Mouse (Mus musculus): ENCODE measurements around the gene H2-DMa. TPM values are rescaled to one million over a fixed set of nuclear protein-coding genes. Genes with fewer than 3 reads are reported as not detected.

The H2-DMa gene
- total RNA-seq, 2 experiments from 2014 or later = 3.7 to 4.5 TPM

- no peak for DNase-seq (ENCODE audit: low spot score)
- intact Hi-C loops (cut with DNase I) = loop anchor here (10.0 kb wide), 1 partner anchor 463 kb away; the partner anchor contains the start of gene Gpsm3
These were observed 2.5 kb downstream of the H2-DMa start for GRCm38 (mm10) chr17:34121879-34122187.

- intact Hi-C loops (cut with DNase I) = loop anchor here (10.0 kb wide), 1 partner anchor 462 kb away; the partner anchor contains the start of gene Gpsm3
- DNase-seq (ENCODE audit: low spot score) = peak; percentile 96
These were observed 3.0 kb downstream of the H2-DMa start, which contains the start of gene Brd2 for GRCm38 (mm10) chr17:34122188-34122984. Gene Brd2 (minus strand): TSS chr17:34122634.

- DNase-seq (ENCODE audit: low spot score) = no peak
- intact Hi-C loops (cut with DNase I) = loop anchor here (10.0 kb wide), 1 partner anchor 462 kb away; the partner anchor contains the start of gene Gpsm3
These were observed 3.8 kb downstream of the H2-DMa start for GRCm38 (mm10) chr17:34123111-34123510.

- no peak for DNase-seq (ENCODE audit: low spot score)
These were observed 4.2 kb downstream of the H2-DMa start for GRCm38 (mm10) chr17:34123518-34123917.

GRCm38 (mm10) chr17:34124649-34125048, 5.3 kb downstream of the H2-DMa start:
- intact Hi-C loops (cut with DNase I) = loop anchor here (10.0 kb wide), 1 partner anchor 460 kb away; the partner anchor contains the start of gene Gpsm3
- no peak for DNase-seq (ENCODE audit: low spot score)

More at GRCm38 (mm10) chr17:34123518-34123917, 4.2 kb downstream of the H2-DMa start:
- intact Hi-C loops (cut with DNase I) = loop anchor here (10.0 kb wide), 1 partner anchor 461 kb away; the partner anchor contains the start of gene Gpsm3

GRCm38 (mm10) chr17:34126826-34127420, 7.6 kb downstream of the H2-DMa start:
- DNase-seq (ENCODE audit: low spot score) = no peak
- intact Hi-C loops (cut with DNase I) = loop anchor here (10.0 kb wide), 1 partner anchor 458 kb away; the partner anchor contains the start of gene Gpsm3

GRCm38 (mm10) chr17:34127475-34127874, 8.1 kb downstream of the H2-DMa start:
- DNase-seq (ENCODE audit: low spot score) = peak; percentile 23
- intact Hi-C loops (cut with DNase I) = loop anchor here (10.0 kb wide), 1 partner anchor 457 kb away; the partner anchor contains the start of gene Gpsm3

GRCm38 (mm10) chr17:34128264-34128937, 9.1 kb downstream of the H2-DMa start:
- intact Hi-C loops (cut with DNase I) = loop anchor here (10.0 kb wide), 1 partner anchor 456 kb away; the partner anchor contains the start of gene Gpsm3
- no peak for DNase-seq (ENCODE audit: low spot score)

- intact Hi-C loops (cut with DNase I) = loop anchor here (10.0 kb wide), 1 partner anchor 456 kb away; the partner anchor contains the start of gene Gpsm3
These were observed 9.8 kb downstream of the H2-DMa start for GRCm38 (mm10) chr17:34128944-34129791.

GRCm38 (mm10) chr17:34130073-34130947, 11.0 kb downstream of the H2-DMa start:
- no peak for DNase-seq (ENCODE audit: low spot score)
- intact Hi-C loops (cut with DNase I) = no loop called here

More at GRCm38 (mm10) chr17:34128944-34129791, 9.8 kb downstream of the H2-DMa start:
- no peak for DNase-seq (ENCODE audit: low spot score)

GRCm38 (mm10) chr17:34131911-34132310, 12.6 kb downstream of the H2-DMa start:
- DNase-seq (ENCODE audit: low spot score) = no peak
- intact Hi-C loops (cut with DNase I) = no loop called here

GRCm38 (mm10) chr17:34133289-34133688, 13.9 kb downstream of the H2-DMa start:
- intact Hi-C loops (cut with DNase I) = no loop called here
- DNase-seq (ENCODE audit: low spot score) = no peak

GRCm38 (mm10) chr17:34134451-34134850, 15.1 kb downstream of the H2-DMa start:
- intact Hi-C loops (cut with DNase I) = no loop called here
- DNase-seq (ENCODE audit: low spot score) = no peak

- intact Hi-C loops (cut with DNase I) = loop anchor here (1.0 to 5.0 kb wide), 3 partner anchors 30 to 35 kb away; no protein-coding TSS in a partner anchor
- DNase-seq (ENCODE audit: low spot score) = peak; percentile 94
These were observed 16.2 kb downstream of the H2-DMa start for GRCm38 (mm10) chr17:34135297-34136224.

- intact Hi-C loops (cut with DNase I) = loop anchor here (5.0 kb wide), 1 partner anchor 35 kb away; no protein-coding TSS in a partner anchor
- no peak for DNase-seq (ENCODE audit: low spot score)
These were observed 18.3 kb downstream of the H2-DMa start for GRCm38 (mm10) chr17:34137601-34138000.

- DNase-seq (ENCODE audit: low spot score) = no peak
- intact Hi-C loops (cut with DNase I) = loop anchor here (5.0 kb wide), 1 partner anchor 36 kb away; no protein-coding TSS in a partner anchor
These were observed 19.3 kb downstream of the H2-DMa start for GRCm38 (mm10) chr17:34138655-34139054.

GRCm38 (mm10) chr17:34139416-34139815, 20.1 kb downstream of the H2-DMa start:
- DNase-seq (ENCODE audit: low spot score) = peak; percentile 24
- intact Hi-C loops (cut with DNase I) = loop anchor here (5.0 kb wide), 1 partner anchor 37 kb away; no protein-coding TSS in a partner anchor
